Mouse (Mus musculus) heart, adult 8-10 months (tissue): ENCODE measurements around the gene Gm10762. TPM values are rescaled to one million over a fixed set of nuclear protein-coding genes. Genes with fewer than 3 reads are reported as not detected.
"Not testable (repeated sequence)": the region's sequence is repeated elsewhere in the genome, so short reads cannot be mapped to it uniquely, and the experiment has no call there.

Experiments used
- DNase-seq: peaks from one replicate; pipeline ENCODE4 v3.0.0; 2022; ENCODE audit warnings: low spot score
- total RNA-seq, 4 experiments: library from RNA; stranded (reverse); gene quantifications; 2 replicates each; pipeline ENCODE4 v1.2.4; 2022

Gm10762 gene
- 10 to 100 TPM; 10.7 to 12.4 (median 12.2) TPM for total RNA-seq

DNA sequence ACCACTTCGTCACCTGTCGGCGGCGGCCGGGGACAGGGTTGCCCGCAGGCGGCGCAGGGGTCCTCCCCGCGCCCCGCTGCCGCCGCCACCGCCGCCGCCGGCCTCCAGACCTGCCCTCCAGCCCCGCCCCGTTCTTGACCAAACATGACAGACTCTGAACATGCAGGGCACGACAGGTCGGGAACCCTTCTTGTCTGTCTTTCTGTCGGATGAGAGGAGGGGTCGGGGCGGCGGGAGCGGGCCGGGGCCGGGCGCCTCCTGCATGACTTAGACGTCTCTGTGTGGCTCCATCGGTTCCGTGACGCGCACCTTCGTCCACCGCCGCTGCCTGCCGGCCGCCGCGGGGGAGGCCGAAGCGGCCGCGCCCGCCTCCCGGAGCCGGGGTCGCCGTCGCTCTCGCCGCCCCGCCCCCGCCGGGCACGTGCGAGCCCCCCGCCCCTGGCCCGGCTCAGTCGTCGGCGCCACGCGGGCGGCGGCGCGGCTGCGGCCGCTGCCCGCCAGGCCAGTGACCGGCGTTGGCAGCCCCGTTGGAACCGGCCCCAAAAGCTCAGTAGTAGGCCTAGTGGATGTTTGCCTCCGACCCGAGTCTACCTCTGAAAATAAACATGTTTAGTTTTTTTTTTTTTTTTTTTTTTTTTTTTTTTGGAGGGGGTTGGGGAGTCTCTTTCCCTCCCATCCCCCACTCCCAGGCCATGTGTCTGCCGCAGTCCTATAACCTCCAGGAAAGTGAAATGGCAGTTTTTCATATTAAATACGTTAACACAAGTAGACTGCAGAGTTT is at the start of gene Gm10762:
Gene Gm10762, minus strand, starts transcription at position 65 of the 781 bp plus-strand sequence.
- peak; percentile 75 for DNase-seq

DNA sequence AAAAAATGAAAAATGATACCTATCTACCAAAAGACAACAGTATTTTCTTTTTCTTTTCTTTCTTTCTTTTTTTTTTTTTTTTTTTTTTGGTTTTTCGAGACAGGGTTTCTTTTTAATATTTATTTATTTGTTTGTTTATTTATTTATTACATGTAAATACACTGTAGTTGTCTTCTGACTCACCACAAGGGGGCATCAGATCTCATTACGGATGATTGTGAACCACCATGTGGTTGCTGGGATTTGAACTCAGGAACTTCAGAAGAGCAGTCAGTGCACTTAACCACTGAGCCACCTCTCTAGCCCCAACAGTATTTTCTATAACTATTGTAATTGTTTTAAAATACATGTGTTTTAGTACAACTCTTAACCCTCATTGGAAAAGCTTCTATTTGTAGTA is 41.3 kb upstream of the Gm10762 start:
- not testable (repeated sequence) for DNase-seq

DNA sequence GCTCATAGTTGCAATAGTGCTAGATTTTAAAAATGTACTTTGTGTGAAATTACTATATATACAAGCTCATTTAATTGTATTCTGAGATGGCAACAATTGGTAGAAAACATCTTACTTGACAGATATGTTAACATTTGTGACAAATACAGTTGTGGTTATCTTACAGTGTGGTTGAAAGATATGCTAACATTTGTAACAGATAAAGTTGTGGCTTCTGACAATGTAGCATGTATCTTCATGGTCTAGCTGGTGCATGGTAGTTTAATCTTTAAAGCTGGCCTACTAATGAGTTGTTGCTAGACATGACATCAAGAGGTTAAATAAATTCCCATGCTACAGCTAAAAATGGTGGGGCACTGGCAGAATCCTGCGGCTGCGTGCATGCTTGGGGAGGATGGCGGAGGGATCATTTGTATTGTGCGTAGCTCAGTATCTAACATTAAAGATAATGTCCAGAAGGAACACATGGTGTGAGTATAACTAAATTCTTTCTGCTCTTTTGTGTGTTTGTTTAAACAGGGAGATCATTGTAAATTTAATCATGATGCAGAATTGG is 38.7 kb upstream of the Gm10762 start:
- no peak for DNase-seq

DNA sequence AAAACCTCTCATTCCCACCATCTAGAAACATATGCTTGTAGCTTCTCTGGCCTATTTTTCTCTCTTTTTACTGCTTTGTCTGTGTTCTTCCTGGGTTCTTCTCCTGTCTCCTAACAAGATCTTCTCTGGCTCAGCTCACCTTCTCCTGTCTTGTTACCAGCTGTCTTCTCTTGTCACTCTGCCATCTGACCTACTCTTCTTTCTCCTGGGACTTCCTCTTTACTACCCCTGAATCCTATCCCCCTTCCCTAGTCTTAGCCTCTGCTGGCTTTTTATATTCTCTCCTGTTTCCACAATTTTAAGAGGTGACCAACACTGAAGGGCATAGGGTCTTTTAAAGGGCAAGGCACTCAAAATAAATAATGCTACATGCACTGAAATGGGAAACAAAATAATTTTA is 37.3 kb upstream of the Gm10762 start:
- DNase-seq: no peak

DNA sequence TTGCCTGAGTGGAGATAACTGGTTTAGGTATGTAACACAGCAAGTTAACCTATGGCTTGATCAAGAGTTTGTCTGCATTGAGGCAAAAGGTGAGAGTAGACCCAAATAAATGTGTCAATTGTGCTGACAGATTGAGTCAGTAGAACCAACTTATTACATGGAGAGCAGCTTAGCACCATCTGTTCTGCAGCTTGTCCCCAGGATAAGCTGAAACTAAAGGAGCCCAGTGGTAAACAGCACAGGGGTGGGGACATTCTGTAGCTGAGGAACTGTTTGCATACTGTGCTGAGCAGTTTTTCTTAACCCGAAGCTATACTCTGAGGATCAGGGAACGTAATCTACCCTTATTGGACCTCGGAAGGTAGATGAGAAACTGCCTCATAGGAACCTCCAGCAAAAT is 17.2 kb upstream of the Gm10762 start:
- DNase-seq: no peak

DNA sequence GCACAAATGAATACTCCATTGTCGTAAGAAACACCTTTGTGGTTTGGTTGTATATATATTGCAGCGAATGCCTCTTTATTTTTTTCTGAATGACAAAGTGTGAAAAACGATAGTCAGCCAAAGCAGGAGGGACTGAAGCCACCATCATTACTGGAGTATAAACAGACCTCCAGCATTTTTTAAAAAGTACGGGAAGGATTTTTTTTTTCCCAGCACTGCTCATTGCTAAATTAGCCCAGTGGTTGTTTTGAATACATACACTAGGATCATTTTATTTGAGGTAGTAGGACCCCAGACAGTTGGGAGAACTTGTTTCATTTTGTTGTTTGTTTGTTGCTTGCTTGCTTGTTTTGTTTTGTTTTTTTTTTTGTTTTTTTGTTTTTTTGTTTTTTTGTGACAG is 8.0 kb upstream of the Gm10762 start:
- DNase-seq: no peak

DNA sequence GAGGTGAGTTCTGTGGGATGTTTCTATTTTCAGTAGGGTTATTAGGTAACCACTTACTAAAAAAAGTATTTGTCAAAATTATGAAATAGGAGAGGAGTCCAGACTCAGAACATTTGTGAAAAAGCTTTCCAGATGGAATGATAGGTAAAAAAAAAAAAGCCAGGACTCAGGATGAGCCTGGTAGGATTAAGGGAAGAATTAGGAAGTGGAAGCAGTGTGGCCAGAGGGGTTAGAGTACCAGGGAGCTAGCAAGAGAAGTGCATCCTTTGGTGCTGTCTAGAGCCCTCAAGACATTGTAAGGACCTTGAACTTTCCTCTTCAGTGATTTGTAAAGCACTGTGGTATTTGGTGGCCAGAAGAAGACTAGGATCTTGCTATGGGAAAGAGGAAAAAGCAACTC is 4.8 kb upstream of the Gm10762 start:
- no peak for DNase-seq

DNA sequence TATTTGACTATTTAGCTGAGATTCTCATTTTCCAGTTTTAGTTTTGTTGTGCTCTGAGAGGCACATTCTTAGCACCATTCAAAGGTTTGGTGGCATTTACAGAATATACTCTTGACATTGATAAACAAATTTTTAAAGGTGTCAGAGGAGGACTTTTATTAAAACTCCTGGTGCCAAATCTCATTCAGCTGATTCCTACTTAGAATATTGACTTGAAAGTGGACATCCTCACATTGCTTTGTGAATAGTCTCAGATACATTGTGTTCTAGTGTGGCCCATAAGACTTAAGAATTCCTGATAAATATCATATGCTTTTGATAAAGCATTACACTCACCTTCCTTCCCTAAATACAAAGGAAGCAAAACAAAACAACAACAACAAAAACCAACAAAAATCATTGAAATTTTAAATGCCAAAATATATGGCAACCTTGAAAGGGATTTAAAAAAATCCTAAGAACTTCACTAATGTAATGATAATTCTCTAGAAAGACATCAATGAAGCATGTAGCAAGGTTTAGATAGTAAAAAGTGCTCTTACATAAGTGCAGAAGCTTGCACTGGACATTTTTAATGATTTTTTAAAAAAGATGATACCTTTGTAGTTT is 1.1 kb upstream of the Gm10762 start:
- no peak for DNase-seq

DNA sequence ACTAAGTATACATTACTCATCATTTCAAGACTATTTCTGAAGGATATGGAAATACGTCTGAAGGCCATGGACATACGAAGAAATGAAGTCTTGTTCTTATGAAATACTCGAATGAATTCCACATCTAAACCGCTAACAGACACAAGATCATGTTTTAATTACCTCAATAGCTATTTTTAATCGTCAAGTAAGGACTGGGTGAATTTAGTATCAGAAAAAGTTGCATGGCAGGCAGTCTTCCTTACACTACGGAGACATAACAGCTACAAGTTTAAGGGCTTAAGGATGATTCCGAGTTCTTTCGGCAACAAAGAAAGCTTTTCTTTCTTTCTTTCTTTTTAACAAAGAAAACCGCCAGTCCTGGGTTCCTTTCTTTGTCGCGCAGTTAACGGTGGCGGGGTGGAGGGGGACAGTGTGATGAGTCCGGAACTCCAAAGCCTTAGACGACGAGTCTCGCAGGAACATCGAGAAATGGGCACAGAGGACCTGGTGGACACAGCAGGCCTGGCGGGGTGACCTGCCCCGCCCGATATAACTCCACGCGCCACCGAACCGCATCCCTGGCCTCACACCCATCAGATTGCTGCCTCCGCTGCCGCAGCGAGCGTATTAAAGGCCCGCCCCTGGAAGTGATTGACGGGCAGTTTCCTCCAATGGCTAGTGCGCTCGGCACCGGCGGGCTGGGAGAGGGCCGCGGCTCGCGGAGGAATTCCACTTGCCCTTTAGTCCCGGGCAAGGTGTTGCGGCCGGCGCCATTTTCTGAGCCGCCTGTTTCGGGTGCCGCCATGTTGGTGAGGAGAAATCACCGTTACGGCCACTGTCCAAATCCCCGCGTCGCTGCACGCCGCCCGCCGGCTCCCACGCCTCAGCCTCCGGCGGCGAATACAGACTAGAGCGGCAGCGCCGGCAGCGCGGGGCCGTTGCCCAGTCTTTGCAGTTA is 614 bp downstream of the Gm10762 start, which contains the start of gene Zc3h6:
Gene Zc3h6, plus strand, starts transcription at position 762 of the 940 bp plus-strand sequence.
- peak; percentile 99 for DNase-seq

DNA sequence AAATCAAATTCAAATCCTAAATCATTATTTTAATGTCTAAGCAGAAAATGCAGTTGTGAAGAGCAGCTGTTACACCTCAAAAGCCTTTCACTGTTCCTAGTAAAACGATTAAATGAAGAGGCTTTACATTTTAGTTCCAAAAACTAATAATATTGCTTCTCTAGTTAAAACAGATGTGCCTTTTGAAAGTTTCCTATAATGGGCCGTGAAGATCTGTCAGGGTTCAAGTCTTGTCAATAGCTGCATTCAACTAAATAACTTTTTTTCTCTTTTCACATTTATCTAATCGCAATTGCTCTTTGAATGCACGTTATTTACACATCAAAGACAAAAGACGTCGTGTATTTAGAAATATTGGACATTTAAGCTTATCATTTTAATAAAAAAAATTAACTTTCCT is 1.3 kb downstream of the Gm10762 start:
- no peak for DNase-seq

DNA sequence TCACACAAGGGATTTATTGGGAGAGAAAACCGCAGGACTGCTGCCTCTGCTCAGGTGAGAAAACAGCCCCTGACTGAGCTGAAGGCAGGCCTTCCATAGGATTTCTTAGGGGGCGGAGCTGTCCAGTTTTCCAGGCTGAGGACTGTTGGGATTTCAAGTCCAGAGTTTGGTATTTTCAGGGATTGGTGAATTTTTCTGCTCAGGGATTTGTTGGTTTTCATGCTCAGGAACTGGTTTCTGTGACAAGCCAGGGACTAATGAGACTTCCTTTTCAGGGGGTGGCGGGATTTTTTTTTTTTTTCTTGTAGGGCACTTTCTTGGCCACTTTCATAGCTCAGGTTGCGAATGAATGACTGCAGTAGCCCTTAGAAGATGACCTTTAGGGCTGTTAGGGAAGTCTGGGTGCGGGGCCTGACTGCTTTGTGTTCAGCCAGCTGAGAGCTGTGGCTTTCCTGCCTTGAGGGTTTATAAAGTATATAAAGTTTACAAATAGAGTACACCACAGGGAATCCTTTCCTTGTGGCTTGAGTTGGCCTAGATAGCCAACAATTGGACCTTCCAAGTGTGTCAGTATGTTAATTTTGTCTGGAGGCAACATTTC is 1.9 kb downstream of the Gm10762 start:
- DNase-seq: no peak

DNA sequence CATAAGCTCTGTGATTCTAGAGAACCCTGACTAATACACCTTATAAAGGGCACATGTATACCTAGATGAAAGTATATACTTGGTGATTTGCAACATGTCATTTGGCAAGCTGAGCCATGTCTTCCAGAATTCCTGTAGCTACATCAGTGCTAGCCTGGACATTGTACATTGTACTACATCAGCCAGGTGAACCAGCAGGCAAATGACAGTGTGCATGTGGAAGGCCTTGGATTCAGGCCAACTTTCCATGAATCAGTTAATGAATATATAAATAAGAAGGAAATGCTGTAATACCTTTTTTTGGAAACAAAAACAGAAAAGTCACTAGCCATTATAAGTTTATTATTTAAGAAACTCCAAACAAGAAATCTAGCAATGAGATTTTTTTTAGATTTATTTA is 13.3 kb downstream of the Gm10762 start:
- DNase-seq: no peak

DNA sequence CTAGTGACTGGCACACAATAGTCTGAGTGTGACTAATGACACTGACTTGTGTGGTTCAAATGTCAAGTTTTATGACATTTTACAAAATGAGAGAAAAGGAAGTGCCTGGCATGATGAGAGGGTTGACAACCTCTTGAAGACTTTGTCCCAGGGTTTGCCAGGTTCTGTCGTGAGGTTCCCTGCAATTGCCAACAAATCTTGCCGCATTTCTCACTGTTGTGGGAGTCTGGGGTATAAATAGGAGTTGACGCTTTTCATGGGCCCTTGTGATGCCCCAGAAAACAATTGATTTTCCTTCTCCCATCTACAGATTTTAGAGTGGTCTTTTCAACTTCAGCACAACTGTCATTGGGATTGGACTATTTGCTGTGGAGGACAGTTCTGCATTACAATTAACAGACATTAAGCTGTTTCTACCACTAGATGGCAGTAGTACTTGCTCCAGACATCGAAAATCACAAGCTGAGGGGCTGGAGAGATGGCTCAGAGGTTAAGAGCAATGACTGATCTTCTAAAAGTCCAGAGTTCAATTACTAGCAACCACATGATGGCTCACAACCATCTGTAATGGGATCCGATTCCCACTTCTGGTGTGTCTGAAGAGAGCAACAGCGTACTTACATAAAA is 19.4 kb downstream of the Gm10762 start:
- DNase-seq: peak; percentile 75

DNA sequence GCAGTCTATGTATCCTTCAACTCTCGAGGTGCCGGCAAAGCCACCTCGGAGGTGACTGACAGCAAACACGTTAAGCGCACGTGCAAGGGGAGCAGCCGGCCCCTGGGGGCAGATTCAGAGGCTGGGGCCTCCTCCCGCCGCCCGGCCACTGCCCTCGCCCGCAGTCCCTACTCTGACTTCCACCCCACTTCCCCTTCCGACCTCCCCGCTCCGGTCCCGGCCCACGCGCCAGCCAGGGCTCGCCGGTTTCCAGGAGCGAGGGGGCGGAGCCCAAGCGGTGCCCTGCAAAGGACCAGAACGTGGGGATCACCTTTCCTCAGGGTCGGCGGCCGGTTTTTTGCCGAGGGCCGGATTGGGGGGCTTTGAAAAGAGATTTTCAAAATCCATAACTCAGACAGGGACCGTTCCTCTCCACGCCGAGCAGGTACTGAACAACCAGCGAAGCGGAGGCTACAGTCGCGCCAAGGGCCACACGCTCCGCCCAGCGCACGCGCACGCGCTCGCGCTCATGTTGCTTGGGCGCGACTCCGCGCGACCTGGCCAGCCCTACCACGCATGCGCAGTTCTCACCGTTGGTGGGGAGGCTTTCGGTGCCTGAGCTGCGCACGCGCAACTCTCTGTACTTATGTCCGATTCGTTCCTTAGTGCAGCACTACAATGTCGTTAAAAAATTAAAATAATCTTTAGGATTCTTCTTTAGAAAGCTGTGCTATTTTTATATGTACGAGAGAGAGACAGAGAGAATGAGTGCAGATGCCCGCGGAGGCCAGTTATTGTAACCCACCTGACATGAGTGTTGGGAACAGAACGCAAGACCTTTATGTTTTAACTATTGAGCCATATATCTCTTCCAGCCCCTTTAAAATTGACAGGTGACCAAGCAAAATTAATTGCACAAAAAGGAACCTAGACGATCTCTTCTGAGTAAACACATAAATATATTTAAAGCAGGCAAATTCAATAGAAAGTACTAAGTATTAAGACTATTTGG is 23.7 kb downstream of the Gm10762 start, which contains the start of gene Zc3h8:
Gene Zc3h8, minus strand, starts transcription at position 540 of the 991 bp plus-strand sequence.
- DNase-seq: peak; percentile 96

DNA sequence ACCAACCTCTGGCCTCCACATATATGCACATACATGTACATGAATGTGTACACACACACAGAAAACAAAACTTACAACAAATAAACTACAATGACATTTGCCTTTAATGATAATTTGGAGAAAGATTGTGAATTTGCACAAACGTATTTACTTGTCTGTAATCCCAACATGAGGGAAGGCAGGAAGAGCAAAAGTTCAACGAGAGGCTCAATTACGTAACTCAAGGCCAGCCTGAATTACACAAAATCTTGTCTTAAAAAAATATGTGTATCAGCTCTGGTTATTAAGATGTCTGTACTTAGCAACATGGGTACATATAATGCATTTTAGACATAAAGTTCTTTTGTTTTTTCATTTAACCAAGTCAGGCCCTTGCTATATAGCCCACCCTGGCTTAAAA is 31.3 kb downstream of the Gm10762 start:
- DNase-seq: no peak

DNA sequence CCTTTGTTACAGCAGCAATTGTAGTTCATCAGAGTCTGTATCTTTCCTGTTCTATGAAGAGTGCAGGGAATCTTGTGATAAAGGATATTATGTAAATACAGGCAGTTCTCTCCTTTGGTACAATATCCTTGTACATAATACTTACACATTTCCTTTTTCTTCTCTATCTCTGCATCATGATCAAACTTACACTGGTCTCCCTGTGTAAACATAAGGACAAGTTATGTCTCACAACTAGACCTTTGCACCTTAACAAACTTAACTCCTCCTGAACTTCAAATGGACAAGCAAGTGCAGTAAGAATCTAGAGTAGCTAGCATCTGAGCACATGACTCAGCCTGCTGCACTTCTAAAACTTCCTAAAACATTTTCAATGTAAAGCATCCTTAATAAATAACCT is 36.8 kb downstream of the Gm10762 start:
- DNase-seq: no peak

DNA sequence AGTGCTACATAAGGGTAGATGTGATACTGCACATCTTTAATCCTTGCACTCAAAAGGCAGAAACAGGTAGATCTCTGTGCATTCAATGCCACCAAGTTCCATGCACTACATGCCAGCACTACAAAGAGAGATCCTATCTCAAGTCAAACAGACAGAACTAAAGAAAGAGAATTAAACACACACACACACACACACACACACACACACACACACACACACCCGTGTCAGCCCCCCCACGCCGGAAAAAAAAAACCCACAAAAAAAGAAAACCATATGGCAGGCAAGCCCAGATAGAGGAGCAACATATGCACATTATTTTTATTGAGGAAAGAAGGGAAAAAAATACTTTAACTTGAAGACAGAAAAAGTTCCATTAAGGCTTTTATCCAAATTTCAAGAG is 39.1 kb downstream of the Gm10762 start:
- DNase-seq: no peak

DNA sequence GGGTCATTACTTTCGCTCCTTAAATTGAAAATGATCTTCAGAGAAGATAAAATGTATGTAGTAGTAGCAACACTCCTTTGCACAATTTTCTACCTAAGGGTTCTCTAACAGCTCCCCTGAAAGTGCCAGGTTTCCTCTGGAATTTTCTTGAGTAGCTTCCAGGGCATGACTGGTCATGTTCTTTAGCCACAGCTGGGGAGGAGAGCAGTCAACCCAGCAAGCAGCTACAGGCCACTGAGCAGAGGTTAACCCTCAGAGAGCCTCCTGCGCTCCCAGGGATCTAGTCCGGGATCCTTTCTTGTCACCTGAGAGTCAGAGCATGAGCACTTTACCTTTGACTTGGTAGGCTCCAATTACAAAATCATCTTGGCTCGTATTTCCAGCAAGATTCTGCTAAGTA is 42.7 kb downstream of the Gm10762 start:
- no peak for DNase-seq
